Mouse (Mus musculus): Measurements from ENCODE around the gene Vwa7.
"Not testable (repeated sequence)": the region's sequence is repeated elsewhere in the genome, so short reads cannot be mapped to it uniquely, and the experiment has no call there.

Gene Vwa7

DNA sequence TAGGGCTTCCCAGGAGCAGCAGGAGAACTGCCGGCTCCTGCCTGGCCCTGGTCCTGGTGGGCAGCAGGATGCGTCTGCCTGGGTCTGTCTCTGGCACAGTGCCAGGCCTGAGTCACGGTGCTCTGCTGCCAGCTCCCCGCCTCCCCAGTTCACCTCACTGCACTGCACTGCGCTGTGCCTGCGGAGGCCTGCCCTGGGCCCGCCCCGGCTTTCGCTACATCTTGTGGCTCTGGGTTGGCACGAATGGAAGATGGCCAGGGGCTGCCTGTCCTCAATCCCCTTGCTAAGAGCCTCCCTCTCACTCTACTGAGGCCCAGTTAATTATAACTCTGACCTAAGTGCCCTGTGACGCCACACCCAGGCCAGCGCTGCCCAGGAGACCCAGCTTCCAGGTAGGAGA lies at the start of gene Vwa7:
TSS of gene Vwa7 (plus strand) at position 204 of the 400 bp plus-strand sequence.
- no peak for DNase-seq

DNA sequence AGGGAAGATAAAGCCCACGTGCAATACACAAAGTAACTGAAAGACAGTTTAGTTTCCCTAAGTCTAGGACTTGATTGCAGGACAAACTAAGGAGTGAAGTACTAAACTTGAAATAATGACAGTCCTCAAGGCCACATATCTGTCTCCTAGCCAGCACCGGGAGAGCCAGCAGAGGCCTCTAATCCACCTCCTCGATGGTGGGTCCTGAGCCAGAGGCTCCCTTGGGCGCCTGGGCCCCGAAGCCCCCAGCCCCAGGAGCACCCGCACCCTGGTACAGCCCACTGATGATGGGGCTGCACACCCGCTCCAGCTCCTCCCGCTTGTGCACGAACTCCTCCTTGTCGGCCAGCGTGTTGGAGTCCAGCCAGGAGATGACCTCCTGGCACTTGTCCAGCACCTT lies 46.6 kb upstream of the Vwa7 start, which contains the start of gene Gm20481:
TSS of gene Gm20481 (plus strand) at position 91 of the 400 bp plus-strand sequence.
- not testable (repeated sequence) for DNase-seq

- not testable (repeated sequence) for DNase-seq
These were observed 45.5 kb upstream of the Vwa7 start for GRCm38 (mm10) chr17:34970850-34971249.

GRCm38 (mm10) chr17:34971694-34972068 lies 44.7 kb upstream of the Vwa7 start:
- not testable (repeated sequence) for DNase-seq

GRCm38 (mm10) chr17:34972069-34972749 lies 44.2 kb upstream of the Vwa7 start, which contains the start of the genes Hspa1a and Hspa1l:
Gene Hspa1a (minus strand): TSS chr17:34972156.
Gene Hspa1l (plus strand): TSS chr17:34972703.
- peak; percentile 62 for DNase-seq

- no peak for DNase-seq
These were observed 40.5 kb upstream of the Vwa7 start for GRCm38 (mm10) chr17:34975581-34976492.

DNA sequence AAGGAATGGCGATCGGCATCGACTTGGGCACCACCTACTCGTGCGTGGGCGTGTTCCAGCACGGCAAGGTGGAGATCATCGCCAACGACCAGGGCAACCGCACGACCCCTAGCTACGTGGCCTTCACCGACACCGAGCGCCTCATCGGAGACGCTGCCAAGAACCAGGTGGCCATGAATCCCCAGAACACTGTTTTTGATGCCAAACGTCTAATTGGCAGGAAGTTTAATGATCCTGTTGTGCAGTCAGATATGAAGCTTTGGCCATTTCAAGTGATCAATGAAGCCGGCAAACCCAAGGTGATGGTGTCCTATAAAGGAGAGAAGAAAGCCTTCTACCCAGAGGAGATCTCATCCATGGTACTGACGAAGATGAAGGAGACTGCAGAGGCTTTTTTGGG lies 39.4 kb upstream of the Vwa7 start:
- no peak for DNase-seq

DNA sequence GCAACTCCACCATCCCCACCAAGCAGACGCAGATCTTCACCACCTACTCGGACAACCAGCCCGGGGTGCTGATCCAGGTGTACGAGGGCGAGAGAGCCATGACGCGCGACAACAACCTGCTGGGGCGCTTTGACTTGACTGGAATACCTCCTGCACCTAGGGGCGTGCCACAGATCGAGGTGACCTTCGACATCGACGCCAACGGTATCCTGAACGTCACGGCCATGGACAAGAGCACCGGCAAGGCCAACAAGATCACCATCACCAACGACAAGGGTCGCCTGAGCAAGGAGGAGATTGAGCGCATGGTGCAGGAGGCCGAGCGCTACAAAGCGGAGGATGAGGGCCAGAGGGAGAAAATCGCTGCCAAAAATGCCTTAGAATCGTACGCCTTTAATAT lies 38.1 kb upstream of the Vwa7 start:
- no peak for DNase-seq

GRCm38 (mm10) chr17:34979631-34980030 lies 36.7 kb upstream of the Vwa7 start:
- no peak for DNase-seq

GRCm38 (mm10) chr17:34980655-34981054 lies 35.7 kb upstream of the Vwa7 start:
- DNase-seq: peak; percentile 43

- peak; percentile 93 for DNase-seq
These were observed 34.6 kb upstream of the Vwa7 start, which contains the start of gene Lsm2 for GRCm38 (mm10) chr17:34981690-34982180. Gene Lsm2 (plus strand): TSS chr17:34981862.

- no peak for DNase-seq
These were observed 34.1 kb upstream of the Vwa7 start for GRCm38 (mm10) chr17:34982328-34982727.

DNA sequence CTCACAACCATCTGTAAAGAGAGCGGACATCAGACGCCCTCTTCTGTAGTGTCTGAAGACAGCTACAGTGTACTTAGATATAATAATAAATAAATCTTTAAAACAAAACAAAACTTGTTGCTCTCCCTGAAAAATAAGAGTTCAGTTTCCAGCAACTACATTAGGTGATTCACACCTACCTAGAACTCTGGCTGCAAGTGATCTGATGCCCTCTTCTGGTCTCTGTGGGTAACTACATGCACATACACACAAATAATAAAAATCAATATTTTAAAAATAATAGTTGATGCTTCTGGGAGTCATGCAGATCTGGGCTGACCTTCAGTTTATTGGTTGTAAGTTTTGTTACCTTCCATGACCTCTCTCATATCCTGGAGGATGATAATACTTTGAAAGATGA lies 32.2 kb upstream of the Vwa7 start:
- no peak for DNase-seq

DNA sequence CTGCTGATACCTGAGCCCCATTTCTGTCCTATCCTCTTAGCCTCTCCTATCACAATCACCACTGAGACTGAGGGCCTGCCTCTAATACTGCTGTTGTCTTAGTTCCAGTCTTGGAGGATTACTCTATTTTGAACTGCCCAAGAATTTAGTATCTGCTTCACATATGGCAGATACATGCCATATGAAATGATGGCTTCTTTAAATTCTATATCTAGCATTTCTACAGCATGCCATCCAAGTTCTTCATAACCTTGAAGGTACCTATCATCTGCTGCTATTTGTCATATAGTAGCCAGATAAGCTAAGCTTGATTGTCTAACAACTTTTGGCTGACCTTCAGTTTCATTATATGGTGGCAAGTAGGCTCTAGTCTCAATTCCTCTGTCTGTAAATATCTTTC lies 21.6 kb upstream of the Vwa7 start:
- no peak for DNase-seq

DNA sequence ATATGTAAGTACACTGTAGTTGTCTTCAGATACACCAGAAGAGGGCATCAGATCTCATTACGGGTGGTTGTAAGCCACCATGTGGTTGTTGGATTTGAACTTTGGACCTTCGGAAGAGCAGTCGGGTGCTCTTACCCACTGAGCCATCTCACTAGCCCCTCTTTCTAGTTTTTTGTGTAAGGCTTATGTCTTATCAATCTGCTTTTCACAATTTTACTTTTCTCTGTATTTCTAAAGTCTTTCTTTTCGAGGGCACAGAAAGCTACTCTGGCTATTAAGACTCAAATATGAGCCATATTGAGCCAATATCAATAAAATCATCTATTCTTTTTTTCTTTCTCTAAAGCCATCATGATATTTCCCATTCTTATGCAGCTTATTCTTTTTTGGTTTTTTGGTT lies 21.2 kb upstream of the Vwa7 start:
- DNase-seq: not testable (repeated sequence)

DNA sequence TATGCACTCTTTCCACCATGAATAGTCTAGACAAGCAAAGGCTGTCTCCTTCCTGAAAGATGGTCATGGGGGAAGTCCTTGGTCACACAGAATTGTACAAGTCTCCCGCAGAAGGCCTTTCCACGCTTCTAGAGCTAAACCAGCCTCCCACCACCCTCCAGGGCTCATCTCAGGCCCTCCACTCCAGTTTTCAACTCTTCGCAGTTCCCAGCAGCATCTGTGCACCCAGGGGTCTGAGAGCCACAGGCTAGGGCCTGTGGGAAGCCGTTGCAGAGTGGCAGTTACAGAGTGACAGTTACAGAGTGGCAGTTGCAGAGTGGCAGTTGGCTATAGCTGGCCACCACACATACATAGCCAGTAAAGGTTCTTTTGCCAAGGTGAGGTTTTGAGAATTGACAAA lies 20.5 kb upstream of the Vwa7 start:
- DNase-seq: not testable (repeated sequence)

DNA sequence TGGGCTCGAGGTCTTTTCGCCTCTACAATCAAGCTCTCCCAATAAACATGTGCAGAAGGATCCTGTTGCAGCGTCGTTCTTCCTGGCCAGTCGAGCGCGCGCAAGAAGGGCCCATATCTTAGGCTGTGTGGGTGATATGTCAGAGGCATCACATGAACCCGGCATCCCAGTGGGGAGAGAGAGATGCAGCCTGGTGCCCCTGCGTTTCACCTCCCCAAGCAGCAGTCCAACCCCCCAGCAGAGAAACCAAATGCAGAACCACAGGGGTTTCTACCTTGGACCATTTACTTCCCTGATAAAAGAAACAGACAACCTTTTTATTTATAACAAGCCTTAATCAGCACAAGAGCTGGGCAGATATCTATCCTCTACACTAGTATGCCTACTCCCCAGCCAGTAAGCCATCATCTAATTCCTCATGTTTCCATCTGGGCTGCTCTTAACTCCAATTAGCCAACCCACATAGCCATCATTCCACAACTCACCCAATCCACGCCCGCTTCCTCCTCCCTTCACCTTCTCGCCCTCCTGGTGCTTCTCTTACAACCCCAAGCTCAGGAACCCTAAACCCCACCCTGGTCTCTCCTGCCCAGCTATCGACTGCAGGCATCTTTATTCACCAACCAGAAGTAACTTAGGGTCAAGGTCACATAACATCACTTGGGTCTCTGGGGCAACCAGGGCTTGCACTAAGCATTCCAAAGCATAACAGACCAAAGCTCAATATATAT lies 19.8 kb upstream of the Vwa7 start:
- no peak for DNase-seq

DNA sequence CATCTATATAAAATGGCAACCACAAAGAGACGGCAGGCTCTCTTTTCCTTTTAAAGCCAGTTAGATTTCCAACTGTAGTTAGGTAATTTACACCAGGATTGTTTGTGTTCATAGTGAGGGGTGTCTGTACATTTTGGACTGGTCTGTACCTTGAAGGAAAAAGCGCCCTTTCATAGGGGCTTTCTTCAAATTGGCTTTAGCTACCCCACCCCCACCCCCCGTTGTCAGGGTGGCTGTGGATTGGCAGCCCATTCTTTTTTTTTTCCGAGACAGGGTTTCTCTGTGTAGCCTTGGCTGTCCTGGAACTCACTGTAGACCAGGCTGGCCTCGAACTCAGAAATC lies 19.3 kb upstream of the Vwa7 start:
- DNase-seq: no peak

DNA sequence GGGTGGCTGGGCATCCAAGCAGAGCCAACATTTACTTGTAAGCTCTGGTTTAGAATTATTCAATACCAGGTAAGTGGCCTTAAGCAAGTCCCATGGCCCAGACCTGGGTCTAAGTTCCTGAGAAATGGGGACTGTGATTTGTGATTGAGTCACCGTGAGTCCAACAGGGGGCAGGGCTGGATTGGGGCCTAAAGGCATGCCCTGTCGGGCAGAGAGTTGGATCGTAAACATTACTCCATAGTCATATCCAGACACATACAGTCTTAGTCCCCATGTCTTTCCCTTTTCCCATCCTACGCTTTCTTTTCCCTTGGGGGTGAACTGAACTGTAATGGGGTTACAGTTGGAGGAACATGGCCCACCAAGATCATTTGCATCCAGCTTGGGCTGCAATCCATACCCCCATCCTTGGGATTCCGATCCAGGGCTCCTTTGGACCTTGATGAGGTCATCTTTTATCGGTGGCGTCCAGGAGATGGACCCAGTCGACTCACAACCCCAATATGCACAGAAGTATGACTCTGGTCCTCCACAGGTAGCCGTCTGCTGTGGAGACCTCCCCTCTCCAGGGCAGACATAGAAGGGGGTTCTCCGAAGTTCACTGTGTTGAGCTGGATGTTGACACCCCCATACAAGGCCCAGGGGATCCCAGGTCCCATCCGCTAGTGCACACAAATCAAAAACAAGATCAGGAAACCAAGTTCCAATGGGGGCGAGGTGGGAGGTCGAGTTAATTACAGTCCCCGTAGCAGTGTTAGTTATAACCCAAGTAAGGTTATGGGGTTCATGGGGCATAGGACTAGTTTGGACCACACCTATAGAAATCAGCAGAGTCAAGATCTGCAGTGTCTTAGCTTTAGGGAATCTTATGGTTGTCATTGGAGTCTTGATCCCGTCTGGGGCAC lies 17.6 kb upstream of the Vwa7 start:
- DNase-seq: no peak

- peak; percentile 41 for DNase-seq
These were observed 16.3 kb upstream of the Vwa7 start for GRCm38 (mm10) chr17:34999871-35000716.

Data from thymus, postnatal 25 days (tissue).